Mouse (Mus musculus): ENCODE data around the gene Carns1.
A peak's percentile ranks its signal among the peaks of the same experiment; 100 is the strongest.
"Not testable (repeated sequence)": the region's sequence is repeated elsewhere in the genome, so short reads cannot be mapped to it uniquely, and the experiment has no call there.

Carns1 gene

GRCm38 (mm10) chr19:4149764-4150461 lies 25.4 kb downstream of the Carns1 start:
- no peak for DNase-seq

GRCm38 (mm10) chr19:4149283-4149682 lies 26.0 kb downstream of the Carns1 start:
- DNase-seq: no peak

GRCm38 (mm10) chr19:4148819-4149218 lies 26.5 kb downstream of the Carns1 start:
- no peak for DNase-seq

- peak; percentile 97 to 98 for DNase-seq
These were observed 26.8 kb downstream of the Carns1 start, which contains the start of gene Coro1b for GRCm38 (mm10) chr19:4148491-4148806. Gene Coro1b, plus strand, starts transcription at chr19:4148619.

- no peak for DNase-seq
These were observed 27.3 kb downstream of the Carns1 start for GRCm38 (mm10) chr19:4147782-4148490.

GRCm38 (mm10) chr19:4147022-4147405 lies 28.3 kb downstream of the Carns1 start:
- DNase-seq: no peak

- DNase-seq: no peak
These were observed 28.8 kb downstream of the Carns1 start for GRCm38 (mm10) chr19:4146366-4147021.

- no peak for DNase-seq
These were observed 29.3 kb downstream of the Carns1 start for GRCm38 (mm10) chr19:4145936-4146335.

- no peak for DNase-seq
These were observed 30.5 kb downstream of the Carns1 start for GRCm38 (mm10) chr19:4144550-4145498.

GRCm38 (mm10) chr19:4143759-4144268 lies 31.5 kb downstream of the Carns1 start, which contains the start of gene Cabp4:
Gene Cabp4, minus strand, starts transcription at chr19:4144033.
- DNase-seq: no peak

GRCm38 (mm10) chr19:4142416-4143173 lies 32.7 kb downstream of the Carns1 start:
- no peak for DNase-seq

GRCm38 (mm10) chr19:4140147-4140546 lies 35.1 kb downstream of the Carns1 start:
- no peak for DNase-seq

GRCm38 (mm10) chr19:4139446-4139845 lies 35.8 kb downstream of the Carns1 start, which contains the start of gene Gpr152:
Gene Gpr152, plus strand, starts transcription at chr19:4139787.
- DNase-seq: no peak

GRCm38 (mm10) chr19:4137913-4138312 lies 37.4 kb downstream of the Carns1 start:
- DNase-seq: no peak

- no peak for DNase-seq
These were observed 38.8 kb downstream of the Carns1 start for GRCm38 (mm10) chr19:4136463-4136862.

GRCm38 (mm10) chr19:4135963-4136345 lies 39.3 kb downstream of the Carns1 start:
- DNase-seq: not testable (repeated sequence)

GRCm38 (mm10) chr19:4135229-4135962 lies 39.9 kb downstream of the Carns1 start:
- DNase-seq: not testable (repeated sequence)

- no peak for DNase-seq
These were observed 40.9 kb downstream of the Carns1 start for GRCm38 (mm10) chr19:4134354-4134753.

GRCm38 (mm10) chr19:4131768-4132167 lies 43.5 kb downstream of the Carns1 start:
- no peak for DNase-seq

GRCm38 (mm10) chr19:4131075-4131474 lies 44.2 kb downstream of the Carns1 start:
- no peak for DNase-seq

- no peak for DNase-seq
These were observed 45.2 kb downstream of the Carns1 start for GRCm38 (mm10) chr19:4130106-4130505.

Measured in lung, adult 18-20 months (tissue).